Mouse (Mus musculus): ENCODE results near the gene Ifnk. TPM values are rescaled to one million over a fixed set of nuclear protein-coding genes. Genes with fewer than 3 reads are reported as not detected.

Gene Ifnk
- polyA plus RNA-seq, 1 experiment from 2014 or later = not detected

DNA sequence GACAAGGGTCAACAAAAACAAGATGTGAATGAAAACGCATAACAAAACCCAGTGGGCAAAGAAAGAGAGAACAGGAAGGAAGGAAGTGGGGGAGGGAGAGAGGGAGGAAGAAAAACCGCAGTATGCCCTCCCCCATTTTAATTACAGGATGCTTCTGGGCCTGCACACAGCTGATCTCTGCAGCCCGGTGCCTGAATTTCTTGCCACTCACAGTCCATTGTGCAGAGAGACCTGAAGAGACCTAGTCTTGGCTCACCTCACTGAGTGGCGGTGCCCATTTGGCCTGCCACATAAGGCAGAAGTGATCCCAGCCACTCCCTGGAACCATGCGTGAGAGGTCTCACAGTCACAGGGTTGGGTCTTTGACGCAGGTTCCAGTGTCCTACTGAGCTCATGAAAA is 13.8 kb upstream of the Ifnk start:
- Histone ChIP-seq H3K9me3 (ENCODE audit: control insufficient read depth, low read length) (no peaks in the 10 kb centered on the region), H3K27ac (replicated peaks in 1 of 2; ENCODE audit: control insufficient read depth in 1 of 2, insufficient read depth in 1 of 2, low read depth in 2 of 2, low read length in 2 of 2) (no peak overlapping the region), H3K4me2 (ENCODE audit: low read length) (no peak overlapping the region), H3K4me1 (ENCODE audit: control insufficient read depth in 2 of 2, insufficient read depth in 2 of 2, low read length in 2 of 2) (peaks cover 2% of the 10 kb centered on the region in 2 experiments; a peak in 1 of 4 replicates), H3K27me3 (ENCODE audit: control insufficient read depth, insufficient read depth, low read length) (no peaks in the 10 kb centered on the region), H3K4me3 (ENCODE audit: control insufficient read depth in 1 of 2, insufficient read depth in 1 of 2, low read depth in 1 of 2, low read length in 2 of 2) (no peak overlapping the region), H3K36me3 (ENCODE audit: control insufficient read depth, insufficient read depth, low read length) (no peaks in the 10 kb centered on the region), H3K9ac (ENCODE audit: low read length) (no peak overlapping the region)
- no peak for ATAC-seq (ENCODE audit: insufficient number of reproducible peaks, insufficient read depth, low FRiP score, low read depth)
- WGBS = 64% methylated on average over 6 of the region's 6 CpGs

DNA sequence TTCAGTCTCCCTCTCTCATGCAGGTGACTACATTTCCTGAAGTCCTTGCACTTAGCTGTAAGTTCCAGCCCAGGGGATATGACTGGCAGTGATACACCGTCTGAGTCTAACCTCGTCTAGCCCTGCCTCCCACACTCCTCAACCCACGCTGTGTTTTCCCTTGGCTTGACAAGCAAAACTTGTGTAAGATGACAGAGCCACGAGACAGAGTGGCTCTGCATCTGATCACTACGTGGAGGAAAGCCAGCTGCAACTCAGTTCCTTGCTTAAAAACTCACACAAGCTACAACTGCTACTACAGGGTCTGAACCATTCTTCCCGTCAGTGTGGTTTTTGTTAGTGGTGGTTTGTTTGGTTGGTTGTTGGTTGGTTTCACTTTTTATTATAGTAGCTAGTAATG is 11.5 kb upstream of the Ifnk start:
- Histone ChIP-seq H3K27me3 (ENCODE audit: control insufficient read depth, insufficient read depth, low read length) (no peaks in the 10 kb centered on the region), H3K36me3 (ENCODE audit: control insufficient read depth, insufficient read depth, low read length) (no peaks in the 10 kb centered on the region), H3K4me2 (ENCODE audit: low read length) (no peak overlapping the region), H3K9ac (ENCODE audit: low read length) (no peak overlapping the region), H3K9me3 (ENCODE audit: control insufficient read depth, low read length) (no peaks in the 10 kb centered on the region), H3K27ac (replicated peaks in 1 of 2; ENCODE audit: control insufficient read depth in 1 of 2, insufficient read depth in 1 of 2, low read depth in 2 of 2, low read length in 2 of 2) (no peak overlapping the region), H3K4me1 (ENCODE audit: control insufficient read depth in 2 of 2, insufficient read depth in 2 of 2, low read length in 2 of 2) (peaks cover 2% of the 10 kb centered on the region in 2 experiments; a peak in 1 of 4 replicates), H3K4me3 (ENCODE audit: control insufficient read depth in 1 of 2, insufficient read depth in 1 of 2, low read depth in 1 of 2, low read length in 2 of 2) (no peak overlapping the region)
- WGBS = 59% methylated on average over 6 of the region's 6 CpGs
- ATAC-seq (ENCODE audit: insufficient number of reproducible peaks, insufficient read depth, low FRiP score, low read depth) = no peak

DNA sequence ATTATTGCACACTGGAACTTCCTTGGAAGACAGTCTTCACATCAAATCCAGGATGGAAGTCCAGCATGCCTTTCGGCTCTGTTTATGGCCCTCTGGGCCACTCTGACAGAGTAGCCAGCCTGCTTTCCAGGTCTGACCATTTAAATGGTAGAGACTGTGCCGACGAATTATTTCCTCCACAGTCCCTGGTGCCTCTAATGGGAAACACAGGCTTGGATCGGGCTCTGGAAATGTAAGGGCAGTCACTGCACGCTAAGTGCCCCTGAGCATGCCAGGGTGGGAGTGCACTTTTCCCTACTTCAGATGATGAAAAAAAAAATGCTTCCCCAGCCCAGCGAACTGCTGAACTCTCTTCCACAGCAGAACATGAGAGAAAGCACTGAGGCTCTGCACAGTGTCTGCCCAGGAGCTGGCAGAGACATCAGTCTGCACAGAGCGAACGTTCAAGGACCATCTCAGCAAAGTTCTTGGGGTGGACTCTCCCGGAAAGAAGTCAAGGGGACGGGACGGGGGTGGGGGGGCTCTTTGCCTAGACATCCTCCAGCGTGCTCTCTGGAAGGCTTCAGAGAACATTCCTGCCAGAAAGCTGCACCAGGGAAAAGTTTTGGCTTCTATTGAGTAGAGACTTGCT is 8.3 kb upstream of the Ifnk start:
- no peak overlapping the region for H3K4me2 ChIP-seq (ENCODE audit: low read length)
- H3K9ac ChIP-seq (ENCODE audit: low read length) = no peak overlapping the region
- H3K27ac ChIP-seq (replicated peaks in 1 of 2; ENCODE audit: control insufficient read depth in 1 of 2, insufficient read depth in 1 of 2, low read depth in 2 of 2, low read length in 2 of 2) = no peak overlapping the region
- no peak for ATAC-seq (ENCODE audit: insufficient number of reproducible peaks, insufficient read depth, low FRiP score, low read depth)
- 49% methylated on average over 12 of the region's 12 CpGs for WGBS
- no peak overlapping the region for H3K4me3 ChIP-seq (ENCODE audit: control insufficient read depth in 1 of 2, insufficient read depth in 1 of 2, low read depth in 1 of 2, low read length in 2 of 2)
- H3K9me3 ChIP-seq (ENCODE audit: control insufficient read depth, low read length) = no peaks in the 10 kb centered on the region
- H3K4me1 ChIP-seq (ENCODE audit: control insufficient read depth in 2 of 2, insufficient read depth in 2 of 2, low read length in 2 of 2) = no peaks in the 10 kb centered on the region
- no peaks in the 10 kb centered on the region for H3K36me3 ChIP-seq (ENCODE audit: control insufficient read depth, insufficient read depth, low read length)
- H3K27me3 ChIP-seq (ENCODE audit: control insufficient read depth, insufficient read depth, low read length) = no peaks in the 10 kb centered on the region

DNA sequence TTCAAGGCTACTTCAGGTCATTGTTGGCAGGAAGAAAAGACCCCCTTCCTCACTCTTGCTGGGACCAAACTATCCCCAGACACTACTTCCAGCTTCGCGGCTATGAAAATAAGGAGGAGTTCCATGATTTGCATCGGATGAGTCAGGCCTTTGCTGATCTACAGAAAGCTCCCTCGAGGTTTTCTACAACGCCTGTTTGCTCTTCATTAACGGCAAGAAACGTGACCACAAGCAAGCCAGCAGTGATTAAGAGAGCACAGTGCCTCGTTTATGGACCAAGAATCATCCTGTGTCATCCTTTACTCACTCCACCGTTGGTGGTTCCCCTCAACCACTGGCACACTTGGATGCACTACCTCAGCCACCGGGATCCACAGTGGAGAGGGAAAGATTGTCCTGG is 6.1 kb upstream of the Ifnk start:
- no peak overlapping the region for H3K27ac ChIP-seq (replicated peaks in 1 of 2; ENCODE audit: control insufficient read depth in 1 of 2, insufficient read depth in 1 of 2, low read depth in 2 of 2, low read length in 2 of 2)
- H3K4me3 ChIP-seq (ENCODE audit: control insufficient read depth in 1 of 2, insufficient read depth in 1 of 2, low read depth in 1 of 2, low read length in 2 of 2) = no peak overlapping the region
- H3K9ac ChIP-seq (ENCODE audit: low read length) = no peak overlapping the region
- H3K9me3 ChIP-seq (ENCODE audit: control insufficient read depth, low read length) = no peaks in the 10 kb centered on the region
- H3K4me1 ChIP-seq (ENCODE audit: control insufficient read depth in 2 of 2, insufficient read depth in 2 of 2, low read length in 2 of 2) = no peaks in the 10 kb centered on the region
- no peak for ATAC-seq (ENCODE audit: insufficient number of reproducible peaks, insufficient read depth, low FRiP score, low read depth)
- 87% methylated on average over 10 of the region's 10 CpGs for WGBS
- no peak overlapping the region for H3K4me2 ChIP-seq (ENCODE audit: low read length)
- H3K27me3 ChIP-seq (ENCODE audit: control insufficient read depth, insufficient read depth, low read length) = no peaks in the 10 kb centered on the region
- no peaks in the 10 kb centered on the region for H3K36me3 ChIP-seq (ENCODE audit: control insufficient read depth, insufficient read depth, low read length)

DNA sequence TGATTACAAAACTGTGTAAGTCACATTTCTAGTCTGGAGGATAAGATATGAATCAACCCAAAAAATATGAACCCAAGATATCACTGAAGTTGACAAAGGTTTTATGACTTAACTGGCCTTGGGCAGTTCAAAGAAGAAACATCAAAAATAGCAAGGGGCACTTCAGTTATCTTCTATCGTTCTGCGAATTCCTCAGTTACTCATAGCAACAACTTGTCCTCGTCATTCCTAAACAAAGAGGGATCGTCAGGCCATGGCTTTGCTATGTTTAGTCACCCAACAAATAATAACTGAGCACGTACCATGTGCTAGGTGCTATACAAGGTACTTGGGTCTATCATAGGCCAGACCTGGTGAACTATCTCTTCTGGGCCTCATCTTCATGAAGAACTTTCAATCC is 5.3 kb upstream of the Ifnk start:
- Histone ChIP-seq H3K27me3 (ENCODE audit: control insufficient read depth, insufficient read depth, low read length) (no peaks in the 10 kb centered on the region), H3K4me2 (ENCODE audit: low read length) (no peak overlapping the region), H3K4me1 (ENCODE audit: control insufficient read depth in 2 of 2, insufficient read depth in 2 of 2, low read length in 2 of 2) (no peaks in the 10 kb centered on the region), H3K36me3 (ENCODE audit: control insufficient read depth, insufficient read depth, low read length) (no peaks in the 10 kb centered on the region), H3K27ac (replicated peaks in 1 of 2; ENCODE audit: control insufficient read depth in 1 of 2, insufficient read depth in 1 of 2, low read depth in 2 of 2, low read length in 2 of 2) (no peak overlapping the region), H3K9me3 (ENCODE audit: control insufficient read depth, low read length) (no peaks in the 10 kb centered on the region), H3K4me3 (ENCODE audit: control insufficient read depth in 1 of 2, insufficient read depth in 1 of 2, low read depth in 1 of 2, low read length in 2 of 2) (no peak overlapping the region), H3K9ac (ENCODE audit: low read length) (no peak overlapping the region)
- WGBS = 58% methylated on average over 5 of the region's 5 CpGs
- no peak for ATAC-seq (ENCODE audit: insufficient number of reproducible peaks, insufficient read depth, low FRiP score, low read depth)

DNA sequence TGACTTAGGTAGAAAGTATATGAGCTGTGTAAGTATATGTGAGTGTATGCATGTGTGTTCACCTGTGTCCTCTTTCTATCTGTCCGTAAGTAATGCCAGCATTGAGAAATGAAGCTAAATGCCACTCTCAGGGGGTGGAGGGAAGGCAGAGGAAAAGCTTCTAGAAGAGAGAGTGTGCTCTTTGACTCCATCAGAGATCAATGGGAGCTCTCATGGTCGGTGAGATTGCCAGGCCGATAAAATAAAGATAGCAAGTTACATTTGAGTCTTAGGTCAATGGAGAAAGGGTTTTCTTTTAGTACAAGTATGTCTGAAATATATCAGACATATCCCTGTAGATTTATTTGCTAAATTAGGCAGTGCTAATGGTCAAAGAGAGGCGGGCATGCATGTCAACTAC is 3.5 kb upstream of the Ifnk start:
- Histone ChIP-seq H3K4me3 (ENCODE audit: control insufficient read depth in 1 of 2, insufficient read depth in 1 of 2, low read depth in 1 of 2, low read length in 2 of 2) (no peak overlapping the region), H3K27me3 (ENCODE audit: control insufficient read depth, insufficient read depth, low read length) (no peaks in the 10 kb centered on the region), H3K4me2 (ENCODE audit: low read length) (no peak overlapping the region), H3K36me3 (ENCODE audit: control insufficient read depth, insufficient read depth, low read length) (no peaks in the 10 kb centered on the region), H3K9ac (ENCODE audit: low read length) (no peak overlapping the region), H3K27ac (replicated peaks in 1 of 2; ENCODE audit: control insufficient read depth in 1 of 2, insufficient read depth in 1 of 2, low read depth in 2 of 2, low read length in 2 of 2) (no peak overlapping the region), H3K9me3 (ENCODE audit: control insufficient read depth, low read length) (no peaks in the 10 kb centered on the region), H3K4me1 (ENCODE audit: control insufficient read depth in 2 of 2, insufficient read depth in 2 of 2, low read length in 2 of 2) (no peaks in the 10 kb centered on the region)
- 85% methylated on average over 4 of the region's 4 CpGs for WGBS
- ATAC-seq (ENCODE audit: insufficient number of reproducible peaks, insufficient read depth, low FRiP score, low read depth) = no peak

DNA sequence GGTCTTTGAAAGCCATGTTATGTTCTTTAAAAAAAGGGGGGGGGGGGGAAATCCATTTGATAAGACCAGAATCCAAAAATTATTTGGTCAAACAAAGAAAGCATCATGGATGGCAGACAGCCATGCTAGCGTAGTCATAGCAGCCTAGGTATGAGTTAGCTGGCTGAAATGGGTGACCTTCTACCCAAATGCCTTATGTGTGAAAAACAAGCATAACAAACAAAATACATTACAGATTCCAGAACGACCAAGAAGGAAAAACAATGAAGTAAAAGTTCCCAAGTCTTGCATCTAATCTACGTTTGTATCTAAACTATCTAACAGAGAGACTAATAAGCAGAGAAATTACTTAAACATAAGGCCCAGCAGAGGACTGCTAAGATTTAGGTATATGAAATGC is 1.1 kb upstream of the Ifnk start:
- H3K4me3 ChIP-seq (ENCODE audit: control insufficient read depth in 1 of 2, insufficient read depth in 1 of 2, low read depth in 1 of 2, low read length in 2 of 2) = no peak overlapping the region
- peaks cover 2 to 5% of the 10 kb centered on the region in 2 experiments; a peak in 2 of 4 replicates for H3K4me1 ChIP-seq (ENCODE audit: control insufficient read depth in 2 of 2, insufficient read depth in 2 of 2, low read length in 2 of 2)
- H3K4me2 ChIP-seq (ENCODE audit: low read length) = no peak overlapping the region
- no peaks in the 10 kb centered on the region for H3K9me3 ChIP-seq (ENCODE audit: control insufficient read depth, low read length)
- no peak for ATAC-seq (ENCODE audit: insufficient number of reproducible peaks, insufficient read depth, low FRiP score, low read depth)
- WGBS = 78% methylated on average over 3 of the region's 3 CpGs
- H3K36me3 ChIP-seq (ENCODE audit: control insufficient read depth, insufficient read depth, low read length) = no peaks in the 10 kb centered on the region
- no peak overlapping the region for H3K9ac ChIP-seq (ENCODE audit: low read length)
- H3K27ac ChIP-seq (replicated peaks in 1 of 2; ENCODE audit: control insufficient read depth in 1 of 2, insufficient read depth in 1 of 2, low read depth in 2 of 2, low read length in 2 of 2) = no peak overlapping the region
- H3K27me3 ChIP-seq (ENCODE audit: control insufficient read depth, insufficient read depth, low read length) = no peaks in the 10 kb centered on the region; the same call in 1 of the 2 replicates

DNA sequence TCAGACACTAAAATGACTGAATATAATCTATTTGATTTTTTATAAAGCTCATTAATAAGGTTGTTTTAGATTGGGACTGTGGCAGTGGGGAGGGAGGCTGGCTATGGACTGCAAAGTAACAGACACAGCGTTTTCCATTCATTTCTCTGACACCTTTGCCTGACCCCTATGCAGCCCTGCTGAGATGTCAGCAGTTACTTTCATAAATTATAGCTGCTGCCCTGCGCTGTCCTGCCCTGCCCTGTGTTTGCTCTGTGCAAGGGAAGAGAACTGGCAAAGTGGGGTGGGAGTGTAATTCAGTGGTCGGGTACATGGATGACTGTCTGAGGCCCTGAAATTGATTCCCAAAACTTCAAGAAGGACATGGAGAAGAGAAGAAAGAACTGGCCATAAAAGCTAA is 2.2 kb downstream of the Ifnk start:
- Histone ChIP-seq H3K27ac (replicated peaks in 1 of 2; ENCODE audit: control insufficient read depth in 1 of 2, insufficient read depth in 1 of 2, low read depth in 2 of 2, low read length in 2 of 2) (no peak overlapping the region), H3K4me3 (ENCODE audit: control insufficient read depth in 1 of 2, insufficient read depth in 1 of 2, low read depth in 1 of 2, low read length in 2 of 2) (no peak overlapping the region), H3K9me3 (ENCODE audit: control insufficient read depth, low read length) (no peaks in the 10 kb centered on the region), H3K36me3 (ENCODE audit: control insufficient read depth, insufficient read depth, low read length) (no peaks in the 10 kb centered on the region), H3K9ac (ENCODE audit: low read length) (no peak overlapping the region), H3K4me2 (ENCODE audit: low read length) (no peak overlapping the region), H3K27me3 (ENCODE audit: control insufficient read depth, insufficient read depth, low read length) (no peaks in the 10 kb centered on the region; the same call in 1 of the 2 replicates), H3K4me1 (ENCODE audit: control insufficient read depth in 2 of 2, insufficient read depth in 2 of 2, low read length in 2 of 2) (peaks cover 4 to 5% of the 10 kb centered on the region in 2 experiments; a peak in 3 of 4 replicates)
- 67% methylated on average over 3 of the region's 3 CpGs for WGBS
- ATAC-seq (ENCODE audit: insufficient number of reproducible peaks, insufficient read depth, low FRiP score, low read depth) = no peak

All from heart, embryonic 14.5 days (tissue).